Mouse (Mus musculus) granulocyte monocyte progenitor cell, adult 5-6 weeks (primary cell): Measurements from ENCODE around the gene Olfr1402. TPM values are rescaled to one million over a fixed set of nuclear protein-coding genes. Genes with fewer than 3 reads are reported as not detected.

Source experiments
- ATAC-seq: replicated peaks from 2 replicates; pipeline ENCODE4 v1.8.0; 2016; ENCODE audit warnings: mild to moderate bottlenecking, moderate TSS enrichment, inconsistent platforms; ENCODE audit not compliant: poor library complexity, severe bottlenecking
- total RNA-seq, 2 experiments: library from RNA; stranded (forward) in 1 of 2; stranded (reverse) in 1 of 2; fragments of 200-712, 200-1000 nt in 1 of 2; fragments of >200 nt in 1 of 2; fragmentation: Nextera tagmentation in 1 of 2; gene quantifications; 2 replicates each; pipeline ENCODE4 v1.2.3; 2014 to 2017

The Olfr1402 gene
- total RNA-seq (2014; fragmentation: Nextera tagmentation): not detected in 2 replicates
- total RNA-seq (2017): not detected in 2 replicates

- ATAC-seq: no peak
These were observed at the start of gene Olfr1402 for GRCm38 (mm10) chr3:97421920-97422319. Olfr1402 (minus strand) TSS chr3:97422020.

- no peak for ATAC-seq
These were observed 33.5 kb upstream of the Olfr1402 start for GRCm38 (mm10) chr3:97455286-97455685.

- ATAC-seq: no peak
These were observed 16.8 kb upstream of the Olfr1402 start for GRCm38 (mm10) chr3:97438619-97439018.

- peak; percentile 42 for ATAC-seq
These were observed 27.5 kb downstream of the Olfr1402 start for GRCm38 (mm10) chr3:97394289-97394688.

- no peak; the same call in 1 of the 2 replicates for ATAC-seq
These were observed 28.7 kb downstream of the Olfr1402 start for GRCm38 (mm10) chr3:97393079-97393478.

GRCm38 (mm10) chr3:97370382-97370781 is 51.4 kb downstream of the Olfr1402 start:
- no peak for ATAC-seq

- no peak for ATAC-seq
These were observed 58.3 kb downstream of the Olfr1402 start for GRCm38 (mm10) chr3:97363418-97364098.

- no peak for ATAC-seq
These were observed 63.4 kb downstream of the Olfr1402 start for GRCm38 (mm10) chr3:97358448-97358847.

Other genes with a start within 250 kb of the Olfr1402 start
- gene Bcl9, start 124.1 kb downstream of the Olfr1402 start, total RNA-seq (2014; fragmentation: Nextera tagmentation): 25.3 and 43.8 TPM in 2 replicates
- 3.5 and 6.2 TPM in 2 replicates for gene Bcl9, start 124.1 kb downstream of the Olfr1402 start, total RNA-seq (2017)
- gene Chd1l, start 188.2 kb upstream of the Olfr1402 start, total RNA-seq (2014; fragmentation: Nextera tagmentation): 13.7 and 28.1 TPM in 2 replicates
- 48.8 and 55.6 TPM in 2 replicates for gene Chd1l, start 188.2 kb upstream of the Olfr1402 start, total RNA-seq (2017)
- gene Fmo5, start 206.8 kb upstream of the Olfr1402 start, total RNA-seq (2014; fragmentation: Nextera tagmentation): 1.8 and 6.8 TPM in 2 replicates
- gene Fmo5, start 206.8 kb upstream of the Olfr1402 start, total RNA-seq (2017): 1.5 and 1.8 TPM in 2 replicates
- 4.1 and 10.1 TPM in 2 replicates for gene Prkab2, start 236.2 kb upstream of the Olfr1402 start, total RNA-seq (2014; fragmentation: Nextera tagmentation)
- 3.3 and 5.0 TPM in 2 replicates for gene Prkab2, start 236.2 kb upstream of the Olfr1402 start, total RNA-seq (2017)